Mouse (Mus musculus): ENCODE data around the gene Fhad1. TPM values are rescaled to one million over a fixed set of nuclear protein-coding genes. Genes with fewer than 3 reads are reported as not detected.

The Fhad1 gene
- polyA plus RNA-seq, 1 experiment, result 0.28 TPM

GRCm38 (mm10) chr4:142037897-142038296 is 23.0 kb upstream of the Fhad1 start:
- Histone ChIP-seq H3K27ac (ENCODE audit: insufficient read depth, low read depth, low read length) (no peak overlapping the region), H3K36me3 (ENCODE audit: control insufficient read depth, insufficient read depth, low read length) (peaks cover 2% of the 10 kb centered on the region), H3K27me3 (replicated peaks; ENCODE audit: control insufficient read depth, insufficient read depth, low read length) (no peaks in the 10 kb centered on the region), H3K4me3 (ENCODE audit: insufficient read depth, low read depth, low read length) (no peak overlapping the region), H3K4me1 (ENCODE audit: control insufficient read depth, insufficient read depth, low read length) (no peaks in the 10 kb centered on the region)
- DNase-seq, result no peak
- WGBS, result 76% methylated on average over 4 of the region's 4 CpGs
- TF ChIP-seq POLR2A (IDR thresholded peaks at IDR 0.05; ENCODE audit: low read depth, low read length) (no peak), CTCF (conservative IDR thresholded peaks at IDR 0.05; ENCODE audit: insufficient read depth, insufficient read length, low read depth, low read length) (no peak)

- no peak for DNase-seq
- TF ChIP-seq POLR2A (IDR thresholded peaks at IDR 0.05; ENCODE audit: low read depth, low read length) (no peak), CTCF (conservative IDR thresholded peaks at IDR 0.05; ENCODE audit: insufficient read depth, insufficient read length, low read depth, low read length) (no peak)
- no peak overlapping the region for H3K27ac ChIP-seq (ENCODE audit: insufficient read depth, low read depth, low read length)
- WGBS, result 66% methylated on average over 13 of the region's 13 CpGs
- H3K36me3 ChIP-seq (ENCODE audit: control insufficient read depth, insufficient read depth, low read length), result no peaks in the 10 kb centered on the region; the same call in 1 of the 2 replicates
- no peaks in the 10 kb centered on the region for H3K4me1 ChIP-seq (ENCODE audit: control insufficient read depth, insufficient read depth, low read length)
- no peaks in the 10 kb centered on the region for H3K27me3 ChIP-seq (replicated peaks; ENCODE audit: control insufficient read depth, insufficient read depth, low read length)
- H3K4me3 ChIP-seq (ENCODE audit: insufficient read depth, low read depth, low read length), result no peak overlapping the region
Measured at GRCm38 (mm10) chr4:142028533-142028932, 13.7 kb upstream of the Fhad1 start.

GRCm38 (mm10) chr4:142026965-142027364 is 12.1 kb upstream of the Fhad1 start:
- 74% methylated on average over 2 of the region's 2 CpGs for WGBS
- no peak for TF ChIP-seq CTCF (conservative IDR thresholded peaks at IDR 0.05; ENCODE audit: insufficient read depth, insufficient read length, low read depth, low read length)
- no peak for TF ChIP-seq POLR2A (IDR thresholded peaks at IDR 0.05; ENCODE audit: low read depth, low read length)
- Histone ChIP-seq H3K27ac (ENCODE audit: insufficient read depth, low read depth, low read length) (no peak overlapping the region), H3K36me3 (ENCODE audit: control insufficient read depth, insufficient read depth, low read length) (no peaks in the 10 kb centered on the region), H3K27me3 (replicated peaks; ENCODE audit: control insufficient read depth, insufficient read depth, low read length) (no peaks in the 10 kb centered on the region), H3K4me3 (ENCODE audit: insufficient read depth, low read depth, low read length) (no peak overlapping the region), H3K4me1 (ENCODE audit: control insufficient read depth, insufficient read depth, low read length) (no peaks in the 10 kb centered on the region)
- peak; percentile 51 for DNase-seq

GRCm38 (mm10) chr4:142024536-142024935 is 9.7 kb upstream of the Fhad1 start:
- H3K36me3 ChIP-seq (ENCODE audit: control insufficient read depth, insufficient read depth, low read length), result no peaks in the 10 kb centered on the region
- H3K4me3 ChIP-seq (ENCODE audit: insufficient read depth, low read depth, low read length), result no peak overlapping the region
- H3K27ac ChIP-seq (ENCODE audit: insufficient read depth, low read depth, low read length), result no peak overlapping the region
- DNase-seq, result no peak
- no peaks in the 10 kb centered on the region for H3K27me3 ChIP-seq (replicated peaks; ENCODE audit: control insufficient read depth, insufficient read depth, low read length)
- no peak for TF ChIP-seq POLR2A (IDR thresholded peaks at IDR 0.05; ENCODE audit: low read depth, low read length)
- WGBS, result 81% methylated on average over 2 of the region's 2 CpGs
- no peaks in the 10 kb centered on the region for H3K4me1 ChIP-seq (ENCODE audit: control insufficient read depth, insufficient read depth, low read length)

- TF ChIP-seq POLR2A (IDR thresholded peaks at IDR 0.05; ENCODE audit: low read depth, low read length), result no peak
- TF ChIP-seq CTCF (conservative IDR thresholded peaks at IDR 0.05; ENCODE audit: insufficient read depth, insufficient read length, low read depth, low read length), result no peak
- 70% methylated on average over 4 of the region's 4 CpGs for WGBS
- Histone ChIP-seq H3K27me3 (replicated peaks; ENCODE audit: control insufficient read depth, insufficient read depth, low read length) (no peaks in the 10 kb centered on the region), H3K4me3 (ENCODE audit: insufficient read depth, low read depth, low read length) (no peak overlapping the region), H3K27ac (ENCODE audit: insufficient read depth, low read depth, low read length) (peak overlapping the region; percentile 33; the same call in 1 of the 2 replicates), H3K4me1 (ENCODE audit: control insufficient read depth, insufficient read depth, low read length) (no peaks in the 10 kb centered on the region), H3K36me3 (ENCODE audit: control insufficient read depth, insufficient read depth, low read length) (no peaks in the 10 kb centered on the region)
- no peak for DNase-seq
Measured at GRCm38 (mm10) chr4:142023166-142023565, 8.3 kb upstream of the Fhad1 start.

GRCm38 (mm10) chr4:142017686-142018085 is 2.8 kb upstream of the Fhad1 start:
- no peak for DNase-seq
- no peaks in the 10 kb centered on the region for H3K36me3 ChIP-seq (ENCODE audit: control insufficient read depth, insufficient read depth, low read length)
- no peaks in the 10 kb centered on the region for H3K4me1 ChIP-seq (ENCODE audit: control insufficient read depth, insufficient read depth, low read length)
- H3K27me3 ChIP-seq (replicated peaks; ENCODE audit: control insufficient read depth, insufficient read depth, low read length), result no peaks in the 10 kb centered on the region
- 42% methylated on average over 15 of the region's 15 CpGs for WGBS
- H3K27ac ChIP-seq (ENCODE audit: insufficient read depth, low read depth, low read length), result no peak overlapping the region
- TF ChIP-seq POLR2A (IDR thresholded peaks at IDR 0.05; ENCODE audit: low read depth, low read length) (no peak), CTCF (conservative IDR thresholded peaks at IDR 0.05; ENCODE audit: insufficient read depth, insufficient read length, low read depth, low read length) (no peak)
- no peak overlapping the region for H3K4me3 ChIP-seq (ENCODE audit: insufficient read depth, low read depth, low read length)

GRCm38 (mm10) chr4:142011236-142011635 is 3.6 kb downstream of the Fhad1 start:
- Histone ChIP-seq H3K36me3 (ENCODE audit: control insufficient read depth, insufficient read depth, low read length) (no peaks in the 10 kb centered on the region), H3K4me3 (ENCODE audit: insufficient read depth, low read depth, low read length) (no peak overlapping the region), H3K27ac (ENCODE audit: insufficient read depth, low read depth, low read length) (no peak overlapping the region), H3K4me1 (ENCODE audit: control insufficient read depth, insufficient read depth, low read length) (no peaks in the 10 kb centered on the region), H3K27me3 (replicated peaks; ENCODE audit: control insufficient read depth, insufficient read depth, low read length) (no peaks in the 10 kb centered on the region)
- no peak for DNase-seq
- no peak for TF ChIP-seq CTCF (conservative IDR thresholded peaks at IDR 0.05; ENCODE audit: insufficient read depth, insufficient read length, low read depth, low read length)
- no peak for TF ChIP-seq POLR2A (IDR thresholded peaks at IDR 0.05; ENCODE audit: low read depth, low read length)
- WGBS, result 92% methylated on average over 13 of the region's 13 CpGs

- 79% methylated on average over 7 of the region's 7 CpGs for WGBS
- Histone ChIP-seq H3K36me3 (ENCODE audit: control insufficient read depth, insufficient read depth, low read length) (no peaks in the 10 kb centered on the region), H3K27me3 (replicated peaks; ENCODE audit: control insufficient read depth, insufficient read depth, low read length) (no peaks in the 10 kb centered on the region), H3K27ac (ENCODE audit: insufficient read depth, low read depth, low read length) (no peak overlapping the region), H3K4me3 (ENCODE audit: insufficient read depth, low read depth, low read length) (no peak overlapping the region), H3K4me1 (ENCODE audit: control insufficient read depth, insufficient read depth, low read length) (no peaks in the 10 kb centered on the region; the same call in 1 of the 2 replicates)
- no peak for TF ChIP-seq POLR2A (IDR thresholded peaks at IDR 0.05; ENCODE audit: low read depth, low read length)
- no peak for DNase-seq
Measured at GRCm38 (mm10) chr4:142010441-142010840, 4.4 kb downstream of the Fhad1 start.

Data from kidney, adult 2 months (tissue).